Mouse (Mus musculus) adrenal gland, postnatal 25 days (tissue): ENCODE measurements around the gene Ankrd13d. TPM values are rescaled to one million over a fixed set of nuclear protein-coding genes. Genes with fewer than 3 reads are reported as not detected.
"Not testable (repeated sequence)": the region's sequence is repeated elsewhere in the genome, so short reads cannot be mapped to it uniquely, and the experiment has no call there.

Experiments used
- DNase-seq: peaks from one replicate; pipeline ENCODE4 v3.0.0; 2021; ENCODE audit warnings: mixed read lengths
- total RNA-seq: library from RNA; stranded (reverse); gene quantifications from 2 replicates; pipeline ENCODE4 v1.2.3, GENCODE M21; 2021

The Ankrd13d gene
- total RNA-seq, 1 experiment from 2014 or later = 4.9 TPM

DNA sequence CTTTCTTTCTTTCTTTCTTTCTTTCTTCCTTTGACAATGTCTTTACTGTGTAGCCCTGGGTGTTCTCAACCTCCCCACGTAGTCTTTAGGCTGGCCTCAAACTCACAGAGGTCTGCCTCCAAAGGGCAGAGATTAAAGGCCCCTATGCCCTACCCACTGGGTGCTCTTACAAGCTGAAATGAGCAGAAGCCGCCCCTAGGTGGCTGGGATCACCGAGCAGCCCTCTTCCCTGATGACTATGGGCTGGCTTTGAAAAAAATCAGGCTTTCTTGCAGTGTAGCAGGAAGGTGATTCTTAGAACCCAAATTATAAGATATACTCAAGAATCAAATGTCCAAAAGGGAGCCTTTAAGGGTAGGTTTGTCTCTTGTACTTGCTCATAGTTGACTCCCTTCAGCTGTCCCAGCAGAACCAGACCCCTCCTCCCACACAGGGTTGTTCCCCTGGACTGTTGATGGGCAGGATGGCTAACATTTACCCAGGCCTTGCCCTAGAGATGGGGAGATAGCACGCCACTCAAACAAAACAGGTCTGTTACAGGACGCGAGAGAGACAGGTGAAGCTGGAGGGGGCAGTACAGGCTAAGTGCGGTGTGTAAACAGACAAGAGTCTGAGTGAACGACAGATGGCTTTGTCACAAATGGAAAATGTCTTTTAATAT, 21.8 kb downstream of the Ankrd13d start:
- DNase-seq = no peak

DNA sequence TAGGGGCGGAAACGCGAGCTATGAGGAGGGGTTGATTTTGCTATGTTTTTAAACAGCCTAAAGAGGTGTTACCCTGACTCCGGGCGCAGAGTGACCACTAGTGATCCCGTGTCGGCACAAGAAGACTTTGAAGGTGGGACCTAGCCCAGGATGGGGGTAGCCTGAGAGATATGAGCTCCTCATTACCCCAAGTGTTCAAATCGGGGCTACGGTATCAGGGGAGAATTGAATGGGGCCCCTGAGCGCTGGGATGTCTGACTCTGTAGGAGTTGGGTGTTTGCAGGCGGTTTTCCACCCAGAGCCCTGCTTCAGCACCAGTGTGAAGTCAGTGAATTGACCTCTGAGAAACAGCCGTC, 25.1 kb downstream of the Ankrd13d start:
- no peak for DNase-seq

DNA sequence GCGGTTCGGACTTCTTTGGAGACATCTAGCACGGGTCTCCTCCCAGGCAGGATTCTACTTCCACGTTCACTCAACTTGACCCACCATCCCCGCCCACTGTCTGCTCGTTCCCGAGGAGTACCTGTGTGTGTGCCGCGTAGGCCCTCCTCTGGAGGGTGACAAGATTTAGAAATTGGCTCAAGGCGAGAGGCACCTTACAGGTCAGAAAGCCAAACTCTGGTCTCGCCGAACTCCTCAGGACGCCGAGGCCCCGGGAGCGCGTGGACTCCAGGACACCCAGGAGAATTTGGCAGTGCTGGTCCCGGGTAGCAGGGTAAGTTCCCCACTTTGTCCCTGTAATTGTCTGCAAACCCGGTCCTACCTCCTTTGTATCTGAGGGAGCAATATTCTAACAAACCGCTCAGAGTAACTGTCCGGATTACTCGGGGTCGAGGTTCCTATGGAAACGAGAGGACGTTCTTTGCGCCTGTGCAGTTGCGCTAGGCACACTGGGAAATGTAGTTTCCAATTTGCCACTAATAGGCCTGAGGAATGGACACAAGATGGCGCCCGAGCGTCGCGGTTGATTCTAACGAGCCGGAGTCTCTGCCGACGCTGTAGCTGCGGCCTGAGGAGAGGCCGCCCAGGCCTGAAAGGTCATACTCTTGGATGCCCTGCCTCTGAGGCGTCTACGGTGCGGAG, 25.6 kb downstream of the Ankrd13d start:
- peak; percentile 91 for DNase-seq

DNA sequence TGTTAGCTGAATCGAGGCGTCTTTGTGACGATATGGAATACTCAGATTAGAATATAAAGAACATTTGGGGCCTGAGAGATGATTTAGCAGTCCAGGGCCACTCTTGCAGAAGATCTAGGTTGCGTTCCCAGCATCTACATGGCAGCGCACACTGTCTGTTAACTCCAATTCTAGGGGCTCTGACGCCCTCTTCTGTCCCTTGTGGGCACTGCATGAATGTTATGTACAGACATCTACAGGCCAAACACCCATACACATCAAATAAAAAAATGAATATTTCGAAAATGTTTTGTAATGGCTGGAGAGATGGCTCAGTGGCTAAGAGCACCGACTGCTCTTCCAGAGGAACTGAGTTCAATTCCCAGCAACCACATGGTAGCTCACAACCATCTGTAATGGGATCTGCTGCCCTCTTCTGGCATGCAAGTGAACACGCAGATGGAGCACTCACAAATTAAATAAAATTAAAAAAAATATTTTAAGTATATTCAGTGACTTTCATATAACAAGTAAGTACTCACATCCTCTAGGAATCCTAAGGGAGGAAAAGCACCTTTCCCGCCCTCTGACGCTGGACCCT, 27.3 kb downstream of the Ankrd13d start:
- DNase-seq = no peak

DNA sequence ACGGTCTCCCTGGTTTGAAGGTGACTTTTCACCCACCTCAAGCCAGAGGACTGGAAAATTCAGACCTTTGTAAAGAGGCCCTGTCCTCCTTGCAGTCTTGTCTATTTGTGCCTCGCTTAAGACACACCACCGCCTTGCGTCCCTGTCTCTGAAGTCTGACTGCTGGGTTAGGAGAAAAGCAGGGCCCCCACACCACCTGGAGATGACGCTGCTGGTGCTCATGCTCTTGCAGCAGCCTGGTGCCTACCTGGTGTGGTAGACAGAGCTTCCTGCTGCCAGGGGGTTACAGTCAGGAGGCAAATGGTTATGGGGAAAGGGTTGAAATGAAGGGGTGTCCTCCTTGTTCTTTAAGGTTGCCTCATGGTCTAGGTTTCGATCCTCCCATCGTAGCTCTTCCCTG, 28.7 kb downstream of the Ankrd13d start:
- DNase-seq = no peak

DNA sequence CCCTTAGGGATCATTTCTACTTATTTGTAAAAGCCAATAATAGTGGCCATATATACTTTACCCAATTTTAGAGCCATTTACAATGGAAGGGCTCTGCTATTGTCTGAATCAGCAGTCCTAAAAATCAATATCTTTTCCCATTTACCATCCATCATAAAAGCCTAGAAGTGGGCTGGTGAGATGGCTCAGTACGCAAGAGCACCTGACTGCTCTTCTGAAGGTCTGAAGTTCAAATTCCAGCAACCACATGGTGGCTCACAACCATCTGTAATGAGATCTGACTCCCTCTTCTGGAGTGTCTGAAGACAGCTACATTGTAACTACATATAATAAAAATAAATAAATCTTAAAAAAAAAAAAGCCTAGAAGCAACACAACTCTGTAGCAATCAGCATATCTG, 34.3 kb downstream of the Ankrd13d start:
- not testable (repeated sequence) for DNase-seq

DNA sequence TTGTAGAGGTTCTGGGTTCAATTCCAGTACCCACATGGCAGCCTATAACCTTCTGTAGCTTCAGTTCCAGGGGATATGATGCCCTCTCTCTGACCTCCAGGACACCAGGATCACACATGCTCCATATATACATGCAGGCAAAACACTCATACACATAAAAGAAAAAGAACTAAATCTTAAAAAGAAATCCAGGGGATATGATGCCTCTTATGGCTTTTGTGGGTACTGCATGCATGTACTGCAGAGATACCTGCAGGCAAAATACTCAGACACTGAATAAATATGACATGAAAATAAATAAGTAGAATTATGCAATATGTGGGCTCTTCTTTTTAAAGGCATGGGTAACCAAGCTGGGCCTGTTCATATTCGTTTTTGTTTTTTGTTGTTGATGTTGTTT, 35.9 kb downstream of the Ankrd13d start:
- no peak for DNase-seq

DNA sequence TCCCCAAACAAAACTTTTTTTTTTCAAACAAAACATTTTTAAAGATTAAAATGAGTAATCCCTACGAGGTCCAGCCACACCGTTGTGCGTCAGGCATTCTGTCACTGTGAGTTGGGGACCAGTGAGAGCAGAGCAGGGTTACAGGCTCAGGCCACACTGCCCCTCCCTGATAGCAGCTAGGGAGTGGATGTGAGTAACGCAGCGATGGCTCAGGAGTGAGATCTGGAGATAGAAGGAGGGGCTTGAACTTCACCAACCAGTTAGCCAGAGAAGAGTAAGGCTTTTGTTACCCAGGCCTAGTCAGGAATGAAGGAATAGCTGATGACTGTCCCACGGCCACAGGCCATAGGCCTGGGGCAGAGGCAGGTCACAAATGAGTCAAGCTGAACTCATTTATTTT, 38.2 kb downstream of the Ankrd13d start:
- no peak for DNase-seq

DNA sequence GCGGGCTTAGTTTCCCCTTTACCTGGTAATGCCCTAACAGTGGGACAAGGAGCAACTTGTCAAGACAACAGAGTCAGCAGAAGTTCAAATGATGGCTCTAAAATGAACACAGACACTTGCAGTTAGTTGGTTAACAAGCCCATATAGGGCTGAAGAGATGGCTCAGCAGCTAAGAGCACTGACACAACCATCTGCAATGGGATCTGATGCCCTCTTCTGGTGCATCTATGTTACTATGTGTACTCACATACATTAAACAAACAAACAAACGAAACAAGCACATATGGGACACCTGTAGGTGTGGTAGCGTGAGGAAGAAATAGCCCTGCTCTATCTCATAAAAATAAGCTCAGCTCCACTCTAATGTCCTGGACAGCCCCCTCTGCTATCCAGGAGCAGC, 40.5 kb downstream of the Ankrd13d start:
- DNase-seq = no peak

DNA sequence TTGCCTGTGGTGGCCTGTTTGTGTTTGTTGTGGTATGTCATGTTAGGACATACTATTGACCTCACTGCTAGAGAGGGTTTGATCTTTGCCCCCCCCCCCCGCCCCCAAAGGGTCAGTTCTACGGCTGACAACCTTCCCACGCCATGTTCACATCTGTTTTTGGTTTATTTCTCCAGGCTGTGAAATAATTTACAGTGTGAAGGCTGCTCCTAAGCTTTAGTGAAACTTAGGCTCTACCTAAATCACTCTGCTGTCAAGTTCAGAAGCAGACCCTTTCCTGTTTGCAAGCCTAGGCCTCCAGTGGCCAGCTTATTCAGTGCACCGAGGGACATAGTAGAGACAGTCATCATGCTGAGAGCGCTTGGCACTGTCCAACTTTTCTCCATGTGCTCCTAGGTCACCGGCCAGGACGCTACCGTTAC, 42.7 kb downstream of the Ankrd13d start:
- no peak for DNase-seq

DNA sequence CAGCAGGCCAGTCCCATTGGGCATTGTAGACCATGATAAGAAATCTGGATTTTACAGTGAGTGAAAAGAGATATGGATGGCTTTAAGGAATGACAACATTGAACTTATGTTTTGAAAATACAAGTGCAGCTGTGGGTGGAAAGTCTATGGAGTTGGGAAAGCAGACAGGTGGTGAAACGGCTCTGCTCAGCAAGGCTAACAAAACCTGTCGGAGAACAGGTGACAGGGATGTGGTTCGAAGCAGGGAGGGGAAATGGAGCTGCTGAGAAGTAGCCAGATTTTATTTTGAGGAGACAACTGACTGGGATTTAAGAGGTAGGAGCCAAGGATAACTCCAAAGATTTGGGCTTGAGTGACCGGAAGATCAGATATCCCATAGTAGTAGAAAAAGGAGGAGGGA, 48.4 kb downstream of the Ankrd13d start:
- no peak for DNase-seq

DNA sequence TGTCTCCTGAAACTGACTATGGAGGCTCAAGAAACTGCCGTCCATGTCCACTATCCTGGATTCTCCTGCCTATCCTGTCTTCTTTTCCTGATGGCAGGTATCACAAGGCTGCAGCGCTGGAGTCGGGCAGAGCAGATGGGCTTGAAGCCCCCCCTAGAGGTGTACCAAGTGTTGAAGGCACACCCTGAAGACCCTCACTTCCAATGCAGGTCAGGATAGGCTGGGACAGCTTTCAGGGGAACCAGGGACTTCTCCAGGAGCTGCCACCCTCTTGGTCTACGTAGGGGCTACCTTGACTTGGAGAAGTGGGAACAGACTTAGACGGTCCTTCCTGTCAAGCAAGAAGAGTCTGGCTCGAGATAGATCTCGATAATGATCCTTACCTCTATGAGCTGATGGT, 50.3 kb downstream of the Ankrd13d start:
- DNase-seq = no peak

DNA sequence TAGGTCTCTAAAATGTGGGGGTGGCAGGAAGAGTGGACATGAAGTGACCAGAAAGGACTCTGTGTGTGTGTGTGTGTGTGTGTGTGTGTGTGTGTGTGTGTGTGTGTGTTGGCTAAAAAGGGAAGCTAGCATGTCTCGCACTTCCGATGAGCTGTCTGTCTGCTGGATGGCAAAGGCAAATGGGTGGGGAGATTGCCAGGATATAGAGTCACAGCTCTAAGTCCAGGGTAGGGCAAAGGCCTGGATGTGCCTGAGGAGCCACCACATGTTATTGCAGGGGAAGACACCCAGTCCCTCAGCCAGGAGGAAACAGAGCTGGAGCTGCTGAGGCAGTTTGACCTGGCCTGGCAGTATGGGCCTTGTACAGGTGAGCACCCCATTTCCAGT, 50.8 kb downstream of the Ankrd13d start:
- no peak for DNase-seq

DNA sequence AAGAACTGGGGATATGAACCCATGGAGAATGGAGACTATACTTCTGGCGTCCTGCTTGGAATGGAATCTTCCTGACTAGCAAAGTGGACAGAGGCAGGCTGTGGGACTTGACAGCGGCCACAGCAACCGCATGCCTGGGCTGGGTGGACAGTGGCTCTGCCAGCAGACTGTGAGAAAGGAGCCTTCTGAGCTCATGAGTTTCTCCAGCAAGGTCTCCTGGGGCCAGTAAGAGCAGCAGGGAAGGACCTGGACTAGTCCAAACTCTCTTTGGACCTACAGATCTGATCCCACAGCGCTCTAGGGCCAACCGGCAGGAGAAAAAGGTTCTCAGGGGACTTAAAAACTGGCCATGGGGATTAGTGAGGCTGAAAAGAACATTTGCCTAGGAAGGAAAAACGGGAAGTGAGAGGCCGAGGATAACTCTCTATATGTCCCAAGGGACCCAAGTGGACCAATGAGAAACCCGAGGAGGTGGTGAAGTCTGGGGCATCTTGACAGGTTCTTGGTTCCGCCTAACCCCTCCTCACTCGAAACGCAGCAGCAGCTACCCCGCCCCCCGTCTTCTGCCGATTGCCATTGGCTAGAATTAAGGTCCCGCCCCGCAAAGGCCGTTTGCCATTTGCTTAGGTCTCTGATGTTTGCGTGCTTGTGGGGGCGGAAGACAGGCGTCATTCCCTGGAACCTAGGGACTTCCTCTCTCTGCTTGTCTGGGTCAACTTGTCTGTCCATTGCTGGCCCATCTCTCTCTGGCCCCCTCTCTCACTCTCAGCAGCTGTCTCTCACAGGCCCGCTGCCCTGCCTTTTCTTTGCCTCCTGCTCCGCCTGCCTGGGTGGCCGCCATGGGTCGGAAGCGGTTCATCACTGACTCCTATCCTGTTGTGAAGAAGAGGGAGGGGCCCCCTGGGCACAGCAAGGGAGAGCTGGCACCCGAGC, 51.4 kb downstream of the Ankrd13d start, which contains the start of gene Pold4:
Pold4 (plus strand) TSS at position 647 of the 933 bp plus-strand sequence.
- DNase-seq = peak; percentile 97

DNA sequence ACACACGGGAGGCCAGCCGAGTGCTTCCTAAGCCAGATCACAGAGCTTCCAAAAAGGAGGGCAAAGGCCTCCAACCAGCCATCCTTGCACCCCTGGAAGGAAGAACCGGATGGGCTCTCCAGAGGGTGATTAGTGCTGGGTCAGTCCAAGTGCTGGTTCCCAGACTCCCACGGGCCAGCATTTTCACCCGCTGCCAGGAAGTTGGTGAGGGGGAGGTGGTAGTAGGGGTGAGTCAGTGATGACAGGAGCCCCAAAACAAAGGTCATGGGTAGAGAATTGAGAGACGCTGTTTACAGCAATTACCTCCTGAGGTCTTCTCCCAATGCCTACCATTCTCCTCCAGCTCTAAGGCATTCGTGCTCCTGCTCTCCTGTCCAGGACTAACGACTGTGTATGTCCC, 52.5 kb downstream of the Ankrd13d start:
- DNase-seq = peak; percentile 64

DNA sequence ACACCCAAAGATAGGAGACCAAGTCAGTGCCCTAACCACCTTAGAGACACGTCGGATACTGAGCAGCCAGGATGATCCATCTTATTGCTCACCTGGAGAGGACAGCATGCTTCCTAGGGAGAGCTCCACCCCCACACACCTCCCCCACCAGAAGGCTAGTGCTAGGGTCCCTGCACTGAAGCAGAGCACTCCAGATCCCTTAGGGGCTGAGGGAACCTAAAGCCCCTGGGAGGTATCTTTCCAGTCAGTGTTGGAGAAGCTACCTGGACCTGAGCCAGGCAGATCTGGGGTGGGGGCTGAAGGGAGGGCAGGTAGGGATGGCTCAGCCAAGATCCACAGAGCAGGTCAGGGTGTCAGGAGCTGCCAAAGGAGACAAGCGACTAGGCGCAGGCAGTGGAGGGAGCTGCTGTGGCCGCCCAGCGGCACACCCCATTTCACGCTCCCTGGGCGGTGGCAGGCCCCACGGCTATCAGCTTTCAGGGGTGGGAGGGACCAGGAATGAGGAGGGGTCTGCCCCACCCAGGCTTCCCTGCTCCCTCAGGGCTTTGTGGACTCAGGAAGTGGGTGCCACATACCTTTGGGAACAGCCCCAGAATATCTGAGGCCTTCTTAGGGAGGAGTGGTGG, 53.4 kb downstream of the Ankrd13d start:
- no peak for DNase-seq

DNA sequence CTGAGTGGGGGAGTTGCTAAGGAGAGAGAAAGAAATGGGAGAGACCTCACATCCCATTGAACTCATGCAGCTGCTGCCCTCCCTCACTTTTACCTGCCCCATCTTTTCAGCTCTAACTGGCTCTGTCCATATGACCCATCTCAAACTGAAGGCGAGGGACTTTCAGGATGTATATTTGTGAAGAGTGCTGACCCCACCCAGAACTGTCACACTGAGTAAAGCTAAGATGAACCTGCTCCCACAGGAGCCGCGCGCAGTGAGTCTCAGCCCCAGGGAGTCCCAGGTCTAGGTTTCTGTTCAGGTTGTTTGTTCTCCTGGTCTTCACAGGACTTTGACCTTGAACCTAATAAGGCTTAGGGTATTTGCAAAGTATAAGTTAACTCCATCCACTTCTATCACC, 54.0 kb downstream of the Ankrd13d start:
- DNase-seq = no peak

DNA sequence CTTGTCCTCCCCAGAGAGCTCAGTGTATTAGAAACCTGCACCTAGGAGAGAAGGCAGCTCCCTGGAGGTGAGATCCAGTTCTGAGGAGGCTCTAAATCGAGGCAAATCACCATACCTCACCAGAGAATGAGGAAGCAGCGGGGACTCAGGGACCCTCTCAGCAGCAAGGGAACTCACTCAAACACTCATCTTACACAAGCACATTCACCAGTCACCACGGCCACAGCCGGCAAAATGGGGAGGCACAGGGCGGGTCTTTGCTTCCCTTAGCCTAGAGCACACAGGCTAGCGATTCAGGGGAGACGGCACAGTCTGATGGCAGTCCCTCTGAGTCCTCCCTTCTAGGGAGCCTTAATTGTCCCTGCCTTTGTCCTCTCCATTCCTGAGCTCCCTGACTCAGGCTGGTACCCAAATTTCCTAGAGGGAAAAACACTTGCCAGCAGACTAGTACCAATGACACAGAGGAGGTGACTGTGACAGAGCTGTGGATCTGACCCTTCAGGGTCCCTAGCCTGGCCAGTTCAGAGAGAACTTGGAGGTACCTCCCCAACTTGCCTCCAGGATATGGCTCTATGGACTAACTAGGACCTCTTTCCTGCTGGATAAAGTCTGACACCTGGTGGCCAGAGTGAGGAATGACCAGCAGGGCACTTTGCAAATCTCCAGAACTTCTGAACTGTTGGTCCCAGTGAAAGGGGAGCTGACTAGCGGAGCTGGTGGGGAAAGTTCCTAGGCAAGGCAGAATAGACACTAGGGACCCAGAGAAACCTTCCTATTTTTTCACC, 54.9 kb downstream of the Ankrd13d start:
- peak; percentile 56 for DNase-seq

DNA sequence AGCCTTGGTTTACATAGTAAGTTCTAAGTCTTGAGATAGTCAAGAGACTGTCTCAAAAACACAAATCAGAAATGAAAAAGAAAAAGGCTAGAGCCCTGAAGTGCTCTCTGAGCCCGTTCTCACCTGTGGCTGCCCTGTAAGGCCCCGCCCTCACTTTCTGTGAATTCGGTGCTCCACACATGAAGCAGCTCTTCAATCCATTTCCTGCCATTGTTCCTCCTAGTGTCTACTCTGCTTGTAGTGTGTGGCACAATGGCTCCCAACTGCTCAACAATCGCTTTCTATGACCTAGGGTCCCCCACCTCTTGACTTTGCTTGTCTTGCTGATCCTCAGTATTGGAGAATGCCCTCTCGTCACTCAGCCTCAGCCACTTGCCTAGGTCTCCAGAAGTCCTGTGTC, 55.5 kb downstream of the Ankrd13d start:
- DNase-seq = no peak

DNA sequence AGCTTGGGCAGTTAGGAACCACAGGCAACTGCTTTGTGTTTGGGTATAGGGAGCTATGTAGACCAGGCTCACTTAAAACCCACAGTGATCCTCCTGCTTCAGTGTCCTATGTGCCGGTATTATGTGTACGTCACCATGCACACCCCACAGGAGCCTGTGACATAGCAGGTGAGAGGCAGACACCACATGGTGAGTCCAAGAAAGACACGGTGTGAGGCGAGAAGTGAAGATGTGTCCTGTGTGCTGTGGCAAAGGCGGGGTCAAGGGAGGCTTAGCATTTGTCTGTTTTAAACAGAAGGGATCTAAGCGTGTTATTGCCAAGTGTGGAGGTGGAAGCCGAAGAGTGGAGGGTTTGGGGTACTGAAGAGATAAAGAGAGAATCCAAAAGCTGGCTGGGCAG, 56.2 kb downstream of the Ankrd13d start:
- DNase-seq = no peak

DNA sequence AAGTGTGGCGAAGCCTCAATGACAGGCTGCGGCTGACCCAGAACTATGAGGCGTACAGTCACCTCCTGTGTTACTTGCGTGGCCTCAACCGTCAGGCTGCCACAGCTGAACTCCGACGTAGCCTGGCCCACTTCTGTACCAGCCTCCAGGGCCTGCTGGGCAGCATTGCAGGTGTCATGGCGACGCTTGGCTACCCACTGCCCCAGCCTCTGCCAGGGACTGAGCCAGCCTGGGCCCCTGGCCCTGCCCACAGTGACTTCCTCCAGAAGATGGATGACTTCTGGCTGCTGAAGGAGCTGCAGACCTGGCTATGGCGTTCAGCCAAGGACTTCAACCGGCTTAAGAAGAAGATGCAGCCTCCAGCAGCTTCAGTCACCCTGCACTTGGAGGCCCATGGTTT, 60.8 kb downstream of the Ankrd13d start:
- peak; percentile 54 for DNase-seq
